Mouse (Mus musculus): ENCODE measurements around the gene Cfap97. TPM values are rescaled to one million over a fixed set of nuclear protein-coding genes. Genes with fewer than 3 reads are reported as not detected.
"Not testable (repeated sequence)": the region's sequence is repeated elsewhere in the genome, so short reads cannot be mapped to it uniquely, and the experiment has no call there.

The Cfap97 gene
- total RNA-seq, 2 experiments from 2014 or later = 17.1 to 17.9 TPM

- peak in 1 of 2 experiments; percentile 37 for DNase-seq (ENCODE audit: low spot score in 2 of 2)
- intact Hi-C loops (cut with DNase I) = no loop called here
Measured at GRCm38 (mm10) chr8:46211611-46212071, 60.1 kb downstream of the Cfap97 start.

GRCm38 (mm10) chr8:46212194-46212593, 60.6 kb downstream of the Cfap97 start:
- intact Hi-C loops (cut with DNase I) = no loop called here
- DNase-seq (ENCODE audit: low spot score in 2 of 2) = no peak

DNA sequence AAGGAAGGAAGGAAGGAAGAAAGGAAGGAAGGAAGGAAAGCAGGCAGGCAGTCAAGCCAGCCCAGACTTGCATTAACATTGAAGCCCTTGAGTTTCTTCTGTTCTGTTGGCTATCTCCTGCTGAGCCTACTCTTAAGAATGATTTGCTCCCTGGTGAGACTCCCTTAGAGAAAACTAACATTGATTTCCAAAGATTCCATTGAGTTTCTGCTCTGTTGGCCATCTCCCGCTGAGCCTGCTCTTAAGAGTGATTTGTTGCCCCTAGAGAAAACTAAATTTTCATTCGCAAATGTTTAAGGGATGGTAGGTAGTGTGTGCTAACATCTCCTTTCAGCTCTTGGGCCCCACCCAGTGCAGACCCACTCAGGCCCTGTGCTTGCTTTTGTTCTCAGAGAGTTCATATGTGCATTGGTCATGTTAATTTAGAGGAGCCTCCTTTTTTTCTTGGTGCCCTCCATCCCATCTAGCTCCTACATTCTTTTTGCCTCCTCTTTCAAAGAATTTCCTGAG, 62.5 kb downstream of the Cfap97 start:
- DNase-seq (ENCODE audit: low spot score in 2 of 2) = no peak
- intact Hi-C loops (cut with DNase I) = no loop called here

GRCm38 (mm10) chr8:46216838-46217237, 65.3 kb downstream of the Cfap97 start:
- DNase-seq (ENCODE audit: low spot score in 2 of 2) = peak; percentile 48 to 72
- intact Hi-C loops (cut with DNase I) = no loop called here

GRCm38 (mm10) chr8:46220566-46220965, 69.0 kb downstream of the Cfap97 start:
- intact Hi-C loops (cut with DNase I) = no loop called here
- no peak for DNase-seq (ENCODE audit: low spot score in 2 of 2)

DNA sequence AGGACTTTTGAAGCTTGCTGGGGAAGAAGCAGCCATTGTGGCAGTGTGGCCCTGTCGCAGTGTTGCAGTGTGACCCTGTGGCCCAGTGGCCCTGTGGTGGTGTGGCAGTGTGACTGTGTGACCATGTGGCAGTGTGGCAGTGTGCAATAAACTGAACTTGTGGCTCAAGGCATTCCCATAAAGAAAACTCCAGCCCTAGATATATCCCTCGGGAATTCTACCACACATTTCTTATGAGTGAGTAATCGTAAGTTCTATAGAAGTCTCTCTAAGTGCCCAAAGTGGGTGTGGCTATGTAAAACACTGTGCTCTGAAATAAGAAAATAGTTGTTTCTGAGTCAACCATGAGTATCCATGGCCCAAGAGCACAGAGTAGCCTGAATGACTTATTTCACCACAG, 73.9 kb downstream of the Cfap97 start:
- no peak for DNase-seq (ENCODE audit: low spot score in 2 of 2)
- intact Hi-C loops (cut with DNase I) = no loop called here

DNA sequence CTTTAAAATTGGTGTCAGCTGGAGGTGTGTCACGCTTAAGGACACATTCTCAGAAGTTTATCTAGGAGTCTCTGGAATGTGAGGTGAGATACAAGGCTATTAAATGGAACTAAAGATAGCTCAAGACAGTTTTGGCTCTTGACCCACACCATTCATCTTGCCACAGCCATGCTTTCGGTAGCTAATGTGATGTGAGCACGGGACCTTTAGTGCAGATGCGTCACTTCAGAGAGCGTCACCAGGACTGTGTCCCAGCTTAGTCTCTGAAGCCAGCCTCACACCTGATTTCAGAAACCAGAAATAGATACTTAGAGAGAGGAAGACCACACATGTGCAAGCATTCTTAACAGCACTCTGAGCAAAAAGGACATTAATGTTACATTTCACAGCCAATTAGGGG, 75.1 kb downstream of the Cfap97 start:
- DNase-seq (ENCODE audit: low spot score in 2 of 2) = no peak
- intact Hi-C loops (cut with DNase I) = no loop called here

- DNase-seq (ENCODE audit: low spot score in 2 of 2); intact Hi-C loops (cut with DNase I): not testable (repeated sequence)
Measured at GRCm38 (mm10) chr8:46231968-46232367, 80.4 kb downstream of the Cfap97 start.

GRCm38 (mm10) chr8:46232798-46233197, 81.2 kb downstream of the Cfap97 start:
- intact Hi-C loops (cut with DNase I) = no loop called here
- DNase-seq (ENCODE audit: low spot score in 2 of 2) = peak in 1 of 2 experiments; percentile 26

DNA sequence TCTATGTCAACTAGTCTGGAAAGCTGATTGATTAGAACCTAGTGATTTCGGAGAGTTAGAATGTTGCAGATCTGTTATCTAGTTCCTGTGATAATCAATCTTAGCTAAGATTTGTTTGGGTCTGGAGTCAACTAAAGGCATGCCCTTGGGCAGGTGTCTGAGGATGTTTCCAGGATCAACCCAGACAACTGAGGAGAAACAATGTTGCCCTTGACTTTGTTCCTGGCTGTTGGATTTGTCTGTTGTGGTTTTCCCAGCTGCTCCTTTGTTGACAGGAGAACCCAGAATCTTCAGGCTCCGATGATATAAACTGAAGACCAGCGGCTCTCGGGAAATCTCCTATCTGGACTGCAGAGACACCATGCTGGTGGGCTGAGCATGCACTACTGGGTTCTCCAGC, 83.2 kb downstream of the Cfap97 start:
- intact Hi-C loops (cut with DNase I) = no loop called here

DNA sequence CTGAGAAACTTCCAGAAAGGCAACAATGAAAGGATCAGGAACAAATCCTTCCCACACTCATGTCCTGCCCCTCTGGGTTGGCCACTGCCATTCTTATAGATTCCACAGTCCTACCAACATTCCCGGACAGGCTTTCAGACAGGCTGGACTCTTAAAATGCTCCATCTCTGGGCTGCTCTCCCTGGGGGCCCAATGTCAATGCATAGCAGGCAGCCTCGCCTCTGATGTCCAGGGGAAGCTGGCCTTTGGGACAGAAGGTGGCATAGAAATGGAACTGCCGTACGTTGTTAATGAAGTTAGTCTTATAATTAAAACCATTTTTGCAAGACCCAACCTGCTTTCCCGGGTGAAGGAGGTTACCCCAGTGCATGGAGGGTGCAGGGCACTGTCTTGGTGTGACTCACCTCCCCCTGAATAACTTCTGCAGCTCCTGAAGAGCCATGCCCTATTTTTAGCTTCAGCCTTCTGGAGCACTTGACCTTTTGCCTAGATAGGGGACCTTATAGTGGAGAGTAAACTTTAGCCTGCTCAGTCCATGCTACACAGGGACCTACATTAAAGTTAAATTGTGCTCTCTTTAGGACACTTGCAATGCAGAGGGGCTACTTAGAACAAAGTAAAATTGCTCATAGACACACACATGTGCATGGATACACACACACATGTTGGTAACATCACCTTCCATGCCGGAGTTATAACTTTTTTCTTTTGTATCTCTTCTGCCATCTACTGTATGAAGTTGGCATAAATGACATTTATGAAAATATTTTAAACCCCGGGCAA, 85.1 kb downstream of the Cfap97 start:
- intact Hi-C loops (cut with DNase I) = loop anchor here (1.0 kb wide), 1 partner anchor 52 kb away; no protein-coding TSS in a partner anchor
- DNase-seq (ENCODE audit: low spot score in 2 of 2) = peak in 1 of 2 experiments; percentile 36

More for the DNA sequence above, 83.2 kb downstream of the Cfap97 start:
- DNase-seq (ENCODE audit: low spot score in 2 of 2) = no peak

DNA sequence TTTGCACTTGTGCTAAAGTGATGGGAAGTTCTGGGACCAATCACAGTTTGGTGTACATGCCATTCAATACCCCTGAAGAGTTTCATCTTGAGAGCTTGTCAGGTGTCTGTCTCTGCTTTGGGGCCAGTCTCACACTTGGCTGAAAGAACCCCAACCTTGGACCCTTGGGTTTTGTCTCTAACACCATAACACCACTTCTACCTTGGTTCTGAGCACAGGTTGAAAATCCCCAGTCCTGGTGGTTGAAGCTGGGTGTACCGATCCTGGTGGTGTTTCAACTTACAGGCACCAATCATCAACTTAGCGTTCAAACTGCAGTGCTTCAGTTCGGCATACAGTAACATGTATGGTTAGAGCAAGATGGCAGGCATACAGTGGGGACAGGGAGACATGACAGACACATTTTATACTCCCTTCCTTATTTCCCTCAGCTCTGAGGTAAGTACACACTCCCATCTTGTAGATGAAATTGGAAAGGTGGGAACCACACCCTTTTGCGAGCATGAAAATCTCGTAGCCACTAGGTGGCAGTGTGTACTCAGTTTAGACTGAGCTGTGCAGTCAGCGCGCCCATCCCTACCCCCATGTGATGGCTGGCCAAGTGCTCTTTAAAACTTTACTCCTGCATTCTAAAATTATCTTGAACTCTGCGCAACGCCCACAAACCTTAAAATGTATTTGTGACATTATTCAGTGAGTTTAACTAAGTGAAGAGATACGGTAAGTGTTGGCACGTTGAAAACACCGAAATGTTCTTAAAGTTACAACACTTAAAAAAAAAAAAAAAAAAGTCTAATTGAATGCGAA, 90.2 kb downstream of the Cfap97 start:
- intact Hi-C loops (cut with DNase I) = loop anchor here (1.0 to 5.0 kb wide), 5 partner anchors 41 to 1131 kb away; no protein-coding TSS in a partner anchor
- DNase-seq (ENCODE audit: low spot score in 2 of 2) = peak; percentile 66 to 87

GRCm38 (mm10) chr8:46242946-46243345, 91.4 kb downstream of the Cfap97 start:
- intact Hi-C loops (cut with DNase I) = loop anchor here (1.0 to 5.0 kb wide), 4 partner anchors 39 to 1129 kb away; no protein-coding TSS in a partner anchor
- no peak for DNase-seq (ENCODE audit: low spot score in 2 of 2)

Small RNAs within 50 kb of the gene (microRNA-seq; reads per million reads assigned to microRNA genes)
- gene Gm23812 = 0 reads per million in 2 experiments

Other genes starting within 250 kb of the Cfap97 start
- 1 to 10 TPM; 1.4 to 1.9 TPM for gene Ccdc110, start 217.2 kb upstream of the Cfap97 start, total RNA-seq (2021)
- 1 to 10 TPM; 2.2 to 3.2 TPM for gene 1700029J07Rik, start 176.5 kb upstream of the Cfap97 start, total RNA-seq (2021)
- gene Ufsp2, start 176.2 kb upstream of the Cfap97 start, total RNA-seq (2021) = 10 to 100 TPM; 53.8 to 59.1 TPM
- gene Lrp2bp, start 152.5 kb upstream of the Cfap97 start, total RNA-seq (2021) = under 1 TPM; 0.62 to 0.76 TPM
- 10 to 100 TPM in 1 of 2 experiments, 1 to 10 TPM in 1; 8.8 to 14.8 TPM for gene Ankrd37, start 146.1 kb upstream of the Cfap97 start, total RNA-seq (2021)
- gene Snx25, start 388 bp downstream of the Cfap97 start, total RNA-seq (2021) = 10 to 100 TPM; 38.1 to 42.3 TPM
- 100 to 1,000 TPM; 661 to 678 TPM for gene Slc25a4, start 59.5 kb downstream of the Cfap97 start, total RNA-seq (2021)
- not detected for gene Helt, start 142.9 kb downstream of the Cfap97 start, total RNA-seq (2021)